Mouse (Mus musculus): ENCODE data around the gene Hnrnph2. TPM values are rescaled to one million over a fixed set of nuclear protein-coding genes. Genes with fewer than 3 reads are reported as not detected.

Hnrnph2 gene
- polyA plus RNA-seq, 1 experiment from 2014 or later = 109 TPM

- H3K9ac ChIP-seq (ENCODE audit: low read length) = no peak overlapping the region
- H3K27me3 ChIP-seq (replicated peaks; ENCODE audit: control insufficient read depth, insufficient read depth, low read length) = no peaks in the 10 kb centered on the region
- 89% methylated on average over 4 of the region's 4 CpGs for WGBS
- no peak for DNase-seq (ENCODE audit: low spot score)
- H3K9me3 ChIP-seq (replicated peaks; ENCODE audit: control insufficient read depth, low read length) = no peaks in the 10 kb centered on the region
- no peak overlapping the region for H3K4me3 ChIP-seq (ENCODE audit: low read depth, low read length)
- no peak overlapping the region for H3K4me2 ChIP-seq (ENCODE audit: low read length)
- H3K4me1 ChIP-seq (ENCODE audit: control insufficient read depth, insufficient read depth, low read length) = 0 out of 2 replicates have a peak, but pooled peaks cover 2% of the 10 kb centered on the region
- H3K27ac ChIP-seq (ENCODE audit: low read depth, low read length) = no peak overlapping the region
- no peak for ATAC-seq
- no peaks in the 10 kb centered on the region for H3K36me3 ChIP-seq (ENCODE audit: control insufficient read depth, insufficient read depth, low read length)
These were observed 22.4 kb downstream of the Hnrnph2 start for GRCm38 (mm10) chrX:134623350-134623749.

- Histone ChIP-seq H3K9ac (ENCODE audit: low read length) (no peak overlapping the region), H3K27ac (ENCODE audit: low read depth, low read length) (no peak overlapping the region), H3K9me3 (replicated peaks; ENCODE audit: control insufficient read depth, low read length) (no peaks in the 10 kb centered on the region), H3K4me1 (ENCODE audit: control insufficient read depth, insufficient read depth, low read length) (no peaks in the 10 kb centered on the region), H3K4me3 (ENCODE audit: low read depth, low read length) (no peak overlapping the region), H3K4me2 (ENCODE audit: low read length) (no peak overlapping the region), H3K27me3 (replicated peaks; ENCODE audit: control insufficient read depth, insufficient read depth, low read length) (no peaks in the 10 kb centered on the region), H3K36me3 (ENCODE audit: control insufficient read depth, insufficient read depth, low read length) (no peaks in the 10 kb centered on the region)
- ATAC-seq (no peak), DNase-seq (ENCODE audit: low spot score) (no peak)
- WGBS = 86% methylated on average over 2 of the region's 2 CpGs
These were observed 27.2 kb downstream of the Hnrnph2 start for GRCm38 (mm10) chrX:134628200-134628599.

DNA sequence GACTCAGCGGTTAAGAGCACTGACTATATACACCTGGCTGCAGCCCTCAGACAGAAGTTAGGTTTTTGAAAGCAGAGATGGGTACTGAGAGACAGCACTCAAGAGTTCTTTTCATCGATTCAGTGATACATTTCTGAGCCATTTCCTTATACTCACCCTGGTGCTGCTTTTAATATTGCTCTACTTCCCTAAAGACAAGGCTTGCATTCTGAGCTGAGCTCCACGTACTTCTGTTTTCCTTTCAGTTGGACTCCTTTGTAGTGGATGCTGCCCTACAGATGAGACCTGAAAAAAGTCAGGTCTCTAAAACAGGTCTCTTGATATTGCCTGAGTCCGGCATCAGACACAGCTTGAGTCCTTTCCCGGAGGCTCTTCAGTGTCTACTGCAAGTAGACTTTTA is 31.7 kb downstream of the Hnrnph2 start:
- WGBS = 88% methylated on average over 5 of the region's 5 CpGs
- H3K27me3 ChIP-seq (replicated peaks; ENCODE audit: control insufficient read depth, insufficient read depth, low read length) = no peaks in the 10 kb centered on the region

DNA sequence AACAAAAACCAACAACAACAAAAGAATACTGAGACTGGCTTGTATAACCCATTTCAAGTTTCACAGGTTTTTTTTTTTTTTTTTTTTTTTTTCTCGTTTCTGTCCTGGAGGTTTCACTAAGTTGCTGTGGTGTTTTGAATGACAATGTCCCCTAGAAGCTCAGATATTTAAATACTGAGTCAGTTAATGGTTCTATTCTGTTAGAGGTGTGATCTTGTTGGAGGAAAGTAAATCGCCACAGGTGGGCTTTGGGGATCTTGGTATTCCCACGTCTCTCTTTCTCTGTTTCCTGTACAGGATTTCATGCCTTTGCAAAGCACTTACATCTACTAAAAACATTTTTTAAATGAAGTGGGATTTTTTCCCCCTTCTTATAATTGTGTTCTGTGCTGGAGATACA is 34.1 kb downstream of the Hnrnph2 start:
- Histone ChIP-seq H3K9me3 (replicated peaks; ENCODE audit: control insufficient read depth, low read length) (no peaks in the 10 kb centered on the region), H3K4me1 (ENCODE audit: control insufficient read depth, insufficient read depth, low read length) (no peaks in the 10 kb centered on the region), H3K27ac (ENCODE audit: low read depth, low read length) (no peak overlapping the region), H3K9ac (ENCODE audit: low read length) (no peak overlapping the region), H3K4me2 (ENCODE audit: low read length) (no peak overlapping the region), H3K4me3 (ENCODE audit: low read depth, low read length) (no peak overlapping the region), H3K36me3 (ENCODE audit: control insufficient read depth, insufficient read depth, low read length) (no peaks in the 10 kb centered on the region), H3K27me3 (replicated peaks; ENCODE audit: control insufficient read depth, insufficient read depth, low read length) (no peaks in the 10 kb centered on the region)
- WGBS = 55% methylated on average over 3 of the region's 3 CpGs
- ATAC-seq (no peak), DNase-seq (ENCODE audit: low spot score) (no peak)

More for the DNA sequence above, 31.7 kb downstream of the Hnrnph2 start:
- no peak overlapping the region for H3K9ac ChIP-seq (ENCODE audit: low read length)
- H3K27ac ChIP-seq (ENCODE audit: low read depth, low read length) = no peak overlapping the region
- no peak for ATAC-seq
- H3K36me3 ChIP-seq (ENCODE audit: control insufficient read depth, insufficient read depth, low read length) = no peaks in the 10 kb centered on the region
- no peak overlapping the region for H3K4me3 ChIP-seq (ENCODE audit: low read depth, low read length)
- H3K4me2 ChIP-seq (ENCODE audit: low read length) = no peak overlapping the region
- no peak for DNase-seq (ENCODE audit: low spot score)
- H3K4me1 ChIP-seq (ENCODE audit: control insufficient read depth, insufficient read depth, low read length) = no peaks in the 10 kb centered on the region
- no peaks in the 10 kb centered on the region for H3K9me3 ChIP-seq (replicated peaks; ENCODE audit: control insufficient read depth, low read length)

DNA sequence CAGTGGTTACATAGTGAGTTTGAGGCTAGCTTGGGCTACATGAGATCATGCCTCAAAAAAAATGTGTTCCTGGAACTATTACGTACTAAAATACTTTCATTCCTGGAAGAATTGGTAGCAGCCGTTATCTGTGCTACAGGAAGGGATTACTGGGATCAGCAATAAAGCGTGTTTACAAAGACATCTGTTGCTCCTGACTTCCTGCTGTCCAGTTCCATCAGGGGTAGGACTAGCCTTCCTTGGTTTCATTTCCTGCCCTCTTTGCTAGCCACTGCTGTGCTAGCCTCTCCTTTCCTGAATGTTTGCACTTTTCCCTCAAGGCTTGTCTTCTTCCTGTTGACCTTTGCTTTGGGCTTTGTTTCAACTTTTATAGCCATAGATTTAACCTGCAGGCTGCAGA is 34.9 kb downstream of the Hnrnph2 start:
- no peak overlapping the region for H3K27ac ChIP-seq (ENCODE audit: low read depth, low read length)
- no peak overlapping the region for H3K4me2 ChIP-seq (ENCODE audit: low read length)
- H3K9me3 ChIP-seq (replicated peaks; ENCODE audit: control insufficient read depth, low read length) = no peaks in the 10 kb centered on the region
- no peak overlapping the region for H3K9ac ChIP-seq (ENCODE audit: low read length)
- H3K4me1 ChIP-seq (ENCODE audit: control insufficient read depth, insufficient read depth, low read length) = no peaks in the 10 kb centered on the region
- no peak for ATAC-seq
- no peaks in the 10 kb centered on the region for H3K27me3 ChIP-seq (replicated peaks; ENCODE audit: control insufficient read depth, insufficient read depth, low read length)
- WGBS = 82% methylated on average over 3 of the region's 3 CpGs
- no peak overlapping the region for H3K4me3 ChIP-seq (ENCODE audit: low read depth, low read length)
- DNase-seq (ENCODE audit: low spot score) = no peak
- H3K36me3 ChIP-seq (ENCODE audit: control insufficient read depth, insufficient read depth, low read length) = no peaks in the 10 kb centered on the region

DNA sequence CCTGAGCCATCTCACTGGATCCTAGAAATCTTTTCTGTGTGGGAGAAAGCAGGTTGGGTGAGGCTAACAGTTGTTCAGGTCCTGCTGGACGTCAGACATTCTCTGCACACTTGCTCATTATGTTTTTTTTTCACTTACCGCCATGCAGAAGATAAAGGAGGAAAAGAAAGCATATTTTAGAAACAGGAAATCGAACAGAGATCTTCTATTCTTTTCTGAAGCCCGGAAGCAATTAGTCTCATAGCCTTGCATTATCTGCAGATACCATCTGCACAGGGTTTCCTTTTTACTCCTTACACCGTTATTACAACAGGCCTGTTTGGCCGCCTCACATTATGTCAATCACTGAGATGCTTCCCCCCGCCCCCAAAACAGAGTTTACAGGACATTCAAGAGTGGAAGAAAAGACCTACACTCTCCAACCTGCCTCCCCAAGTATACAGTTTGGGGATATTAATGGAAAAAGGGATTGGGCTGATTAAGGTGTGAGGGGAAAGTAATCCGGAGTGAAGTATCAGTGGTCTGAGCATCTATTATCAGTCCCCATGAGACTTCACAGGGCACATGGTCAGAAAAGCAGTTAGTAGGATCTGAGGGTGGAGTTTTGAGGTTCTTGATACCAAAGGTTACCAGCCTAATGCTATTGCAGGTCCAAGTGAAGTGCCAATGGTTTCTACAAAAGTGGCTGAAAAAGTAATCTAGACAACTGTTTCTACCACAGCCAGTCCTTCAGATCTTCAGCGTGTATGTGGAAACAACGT is 40.2 kb downstream of the Hnrnph2 start:
- ATAC-seq (no peak), DNase-seq (ENCODE audit: low spot score) (no peak)
- Histone ChIP-seq H3K9me3 (replicated peaks; ENCODE audit: control insufficient read depth, low read length) (no peaks in the 10 kb centered on the region), H3K4me2 (ENCODE audit: low read length) (no peak overlapping the region), H3K27me3 (replicated peaks; ENCODE audit: control insufficient read depth, insufficient read depth, low read length) (no peaks in the 10 kb centered on the region), H3K27ac (ENCODE audit: low read depth, low read length) (no peak overlapping the region), H3K4me3 (ENCODE audit: low read depth, low read length) (no peak overlapping the region), H3K9ac (ENCODE audit: low read length) (no peak overlapping the region), H3K36me3 (ENCODE audit: control insufficient read depth, insufficient read depth, low read length) (no peaks in the 10 kb centered on the region), H3K4me1 (ENCODE audit: control insufficient read depth, insufficient read depth, low read length) (no peaks in the 10 kb centered on the region)
- 59% methylated on average over 10 of the region's 10 CpGs for WGBS

GRCm38 (mm10) chrX:134646338-134646737 is 45.4 kb downstream of the Hnrnph2 start:
- DNase-seq (ENCODE audit: low spot score) (no peak), ATAC-seq (no peak)
- Histone ChIP-seq H3K9me3 (replicated peaks; ENCODE audit: control insufficient read depth, low read length) (no peaks in the 10 kb centered on the region), H3K36me3 (ENCODE audit: control insufficient read depth, insufficient read depth, low read length) (no peaks in the 10 kb centered on the region), H3K4me2 (ENCODE audit: low read length) (no peak overlapping the region), H3K27me3 (replicated peaks; ENCODE audit: control insufficient read depth, insufficient read depth, low read length) (no peaks in the 10 kb centered on the region), H3K4me1 (ENCODE audit: control insufficient read depth, insufficient read depth, low read length) (no peaks in the 10 kb centered on the region), H3K27ac (ENCODE audit: low read depth, low read length) (no peak overlapping the region), H3K4me3 (ENCODE audit: low read depth, low read length) (no peak overlapping the region), H3K9ac (ENCODE audit: low read length) (no peak overlapping the region)
- 86% methylated on average over 1 of the region's 1 CpGs for WGBS

DNA sequence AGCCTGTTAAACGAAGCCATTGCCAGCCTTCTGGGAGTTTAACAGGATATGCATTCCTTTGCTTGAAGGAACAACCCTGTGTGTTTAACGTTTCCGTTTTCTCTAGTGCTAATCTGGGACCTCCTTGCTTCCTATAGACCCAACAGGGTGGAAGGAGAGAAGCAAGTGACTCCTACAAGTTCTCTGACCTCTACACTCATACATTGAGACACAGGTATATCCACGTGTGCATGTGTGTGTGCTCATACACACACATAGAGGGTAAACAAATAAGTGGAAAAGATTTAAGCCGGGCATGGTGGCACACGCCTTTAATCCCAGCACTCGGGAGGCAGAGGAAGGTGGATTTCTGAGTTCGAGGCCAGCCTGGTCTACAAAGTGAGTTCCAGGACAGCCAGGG is 46.4 kb downstream of the Hnrnph2 start:
- 85% methylated on average over 8 of the region's 8 CpGs for WGBS
- Histone ChIP-seq H3K4me1 (ENCODE audit: control insufficient read depth, insufficient read depth, low read length) (no peaks in the 10 kb centered on the region), H3K4me3 (ENCODE audit: low read depth, low read length) (no peak overlapping the region), H3K27ac (ENCODE audit: low read depth, low read length) (no peak overlapping the region), H3K9ac (ENCODE audit: low read length) (no peak overlapping the region), H3K36me3 (ENCODE audit: control insufficient read depth, insufficient read depth, low read length) (no peaks in the 10 kb centered on the region), H3K4me2 (ENCODE audit: low read length) (no peak overlapping the region), H3K9me3 (replicated peaks; ENCODE audit: control insufficient read depth, low read length) (no peaks in the 10 kb centered on the region), H3K27me3 (replicated peaks; ENCODE audit: control insufficient read depth, insufficient read depth, low read length) (no peaks in the 10 kb centered on the region)
- ATAC-seq (no peak), DNase-seq (ENCODE audit: low spot score) (no peak)

DNA sequence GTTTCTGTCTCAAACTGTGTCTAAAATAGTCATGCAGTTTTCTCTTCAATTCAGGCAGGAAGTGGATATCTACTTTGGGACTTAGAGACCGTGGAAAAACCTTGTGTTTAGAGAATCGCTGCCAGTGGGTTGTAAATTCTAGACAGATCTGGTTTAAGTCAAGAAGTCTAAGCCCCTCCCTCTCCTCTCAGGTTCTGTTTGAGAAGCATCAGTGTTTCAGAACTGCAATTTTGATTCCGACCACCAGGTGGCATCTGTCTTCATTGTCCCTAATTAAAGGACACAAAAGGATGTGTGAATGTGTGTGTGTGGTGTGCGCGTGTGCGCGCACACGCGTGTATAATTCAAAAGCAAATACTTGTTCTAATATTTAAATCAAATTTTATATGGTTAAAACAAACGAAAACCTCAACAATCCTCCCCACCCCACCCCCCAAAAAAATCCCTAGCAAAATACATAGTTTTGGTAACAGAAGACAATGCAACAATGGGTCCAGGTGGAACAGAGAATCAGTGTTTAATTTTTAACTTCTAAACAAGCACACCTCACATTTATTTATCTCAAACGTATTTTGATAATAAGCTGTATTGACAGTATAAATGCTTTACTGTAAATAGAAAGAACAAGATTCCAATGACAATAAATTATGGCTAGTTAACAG is 47.2 kb downstream of the Hnrnph2 start:
- no peak overlapping the region for H3K4me3 ChIP-seq (ENCODE audit: low read depth, low read length)
- no peaks in the 10 kb centered on the region for H3K27me3 ChIP-seq (replicated peaks; ENCODE audit: control insufficient read depth, insufficient read depth, low read length)
- DNase-seq (ENCODE audit: low spot score) = peak; percentile 94
- H3K9me3 ChIP-seq (replicated peaks; ENCODE audit: control insufficient read depth, low read length) = no peaks in the 10 kb centered on the region
- H3K36me3 ChIP-seq (ENCODE audit: control insufficient read depth, insufficient read depth, low read length) = no peaks in the 10 kb centered on the region
- ATAC-seq = peak; percentile 81
- no peak overlapping the region for H3K9ac ChIP-seq (ENCODE audit: low read length)
- H3K27ac ChIP-seq (ENCODE audit: low read depth, low read length) = no peak overlapping the region
- H3K4me2 ChIP-seq (ENCODE audit: low read length) = no peak overlapping the region
- WGBS = 23% methylated on average over 11 of the region's 11 CpGs
- H3K4me1 ChIP-seq (ENCODE audit: control insufficient read depth, insufficient read depth, low read length) = no peaks in the 10 kb centered on the region

Data from forebrain, embryonic 14.5 days (tissue).